Mouse (Mus musculus) megakaryocyte, adult 5-6 weeks (primary cell): ENCODE measurements at regions not wholly inside any gene's neighbourhood (a gene's known extent, or its start where the extent isn't known, plus 50 kb on each side); places are given as distances from the start of the nearest gene placed in this dataset.

Experiments
- ATAC-seq: 2 replicates; pipeline ENCODE4 v1.8.0; 2016; ENCODE audit warnings: mild to moderate bottlenecking, inconsistent platforms; ENCODE audit not compliant: poor library complexity, severe bottlenecking

DNA sequence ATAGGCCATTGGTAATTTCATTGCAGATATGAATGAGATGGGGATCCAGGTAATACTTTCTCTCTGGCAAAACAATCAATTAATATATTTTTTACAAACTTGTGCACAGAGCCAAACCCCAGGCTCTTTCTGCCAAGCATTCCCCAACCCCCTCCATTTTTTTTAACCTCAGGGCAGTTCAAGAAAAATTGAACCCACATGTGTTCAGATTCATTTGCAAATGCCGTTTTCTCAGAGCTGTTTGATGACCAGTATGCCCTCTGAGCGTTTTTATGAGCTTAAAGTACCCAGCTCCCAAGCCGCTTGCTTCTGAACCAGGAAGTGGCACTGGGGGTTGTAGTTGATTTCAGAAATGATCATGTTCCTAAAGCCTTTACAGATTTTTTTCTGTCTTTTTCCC is 611.4 kb upstream of the Clint1 start:
- no peak for ATAC-seq

DNA sequence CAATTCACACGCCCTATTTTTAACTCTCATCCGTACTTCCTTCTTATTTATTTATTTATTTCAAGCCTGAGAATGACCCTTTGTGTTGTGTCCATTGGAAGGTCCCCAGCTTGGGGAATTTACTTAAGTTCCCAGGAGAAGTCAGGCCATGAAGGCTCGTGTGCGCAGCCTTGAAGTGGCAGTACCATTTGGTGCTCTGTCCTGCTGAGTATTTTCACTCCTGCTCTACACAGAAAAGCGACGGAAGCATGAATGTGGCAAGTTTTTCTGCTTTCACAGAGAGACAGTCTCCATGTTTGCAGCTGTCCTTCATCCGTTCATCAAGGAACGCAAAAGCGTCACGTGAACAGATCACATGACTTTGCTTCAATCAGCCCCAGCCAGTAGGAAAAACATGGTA is 610.2 kb upstream of the Clint1 start:
- no peak for ATAC-seq

DNA sequence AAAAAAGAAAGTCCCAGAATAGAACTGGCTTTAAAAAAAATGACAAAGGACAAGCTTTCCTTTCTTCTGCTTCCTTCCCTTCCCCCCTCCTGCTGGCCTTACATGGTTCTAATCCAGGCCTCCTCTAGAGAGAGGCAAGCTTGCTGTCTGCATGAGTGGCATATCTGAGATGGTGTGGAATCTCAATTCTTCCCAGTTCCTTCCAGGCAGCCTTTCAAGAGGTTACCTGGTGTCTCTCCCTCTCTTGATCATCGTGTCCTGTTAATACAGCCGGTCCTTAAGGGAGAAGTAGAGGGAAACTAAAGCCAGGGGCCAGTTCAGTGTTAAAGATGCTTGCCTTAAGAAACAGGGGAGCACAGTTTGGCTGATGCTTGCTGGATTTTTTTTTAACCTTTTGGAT is 607.1 kb upstream of the Clint1 start:
- no peak for ATAC-seq

DNA sequence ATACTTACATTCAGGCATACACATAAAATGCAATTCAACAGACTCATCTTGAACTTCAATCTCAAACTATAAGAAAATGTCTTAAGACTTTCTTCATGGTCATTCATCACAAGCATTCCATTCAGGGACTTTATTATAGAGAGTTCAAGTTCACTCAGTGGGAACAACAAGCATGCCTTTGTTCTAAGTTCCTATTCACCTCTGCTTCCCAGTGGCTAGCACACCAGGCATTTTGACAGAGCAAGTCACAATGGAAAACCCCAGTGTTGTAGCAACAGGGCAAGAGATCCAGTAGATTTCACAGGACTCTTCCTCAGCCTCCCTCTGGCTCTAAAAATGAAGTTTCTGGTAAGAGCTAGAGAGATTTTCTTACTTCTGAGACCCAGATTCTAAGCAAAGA is 595.8 kb upstream of the Clint1 start:
- ATAC-seq, result no peak

DNA sequence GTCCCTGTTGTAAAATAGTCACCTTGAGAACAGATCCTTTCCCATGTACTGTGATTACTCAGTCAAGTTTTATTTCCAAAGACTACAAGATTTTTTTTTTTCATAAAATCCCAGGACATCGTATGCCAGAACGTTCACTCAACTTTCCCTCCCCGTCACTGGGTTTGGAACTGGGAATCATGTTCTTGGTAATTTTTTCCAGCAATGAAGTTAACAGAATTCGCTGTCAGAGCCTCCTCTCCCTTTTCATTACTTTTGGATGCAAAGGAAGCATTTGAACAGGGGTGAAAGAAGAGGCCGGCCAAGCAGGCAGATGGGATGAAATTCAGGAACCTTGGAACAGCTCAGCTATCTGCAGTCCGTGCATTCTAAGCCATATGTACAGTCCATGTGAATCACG is 589.7 kb upstream of the Clint1 start:
- no peak for ATAC-seq

DNA sequence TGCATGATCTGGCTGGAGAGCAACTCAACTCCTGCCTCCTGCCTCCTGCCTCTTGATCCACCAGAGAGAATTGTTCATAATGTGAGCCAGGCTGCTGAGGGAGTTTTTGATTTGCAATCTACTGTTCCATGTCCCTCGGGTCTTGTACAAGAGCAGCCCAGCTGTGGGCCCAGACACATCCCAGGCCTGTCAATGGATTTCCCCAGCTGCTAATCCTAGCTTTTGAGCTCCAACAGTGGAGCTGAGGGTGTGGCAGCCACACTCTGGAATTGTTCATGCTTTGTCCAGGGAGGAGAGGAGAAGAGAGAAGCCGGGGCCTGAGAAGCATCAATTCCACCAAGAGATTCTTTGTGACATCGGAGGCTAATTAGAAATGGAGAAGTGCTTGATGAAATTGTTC is 587.9 kb upstream of the Clint1 start:
- no peak for ATAC-seq

DNA sequence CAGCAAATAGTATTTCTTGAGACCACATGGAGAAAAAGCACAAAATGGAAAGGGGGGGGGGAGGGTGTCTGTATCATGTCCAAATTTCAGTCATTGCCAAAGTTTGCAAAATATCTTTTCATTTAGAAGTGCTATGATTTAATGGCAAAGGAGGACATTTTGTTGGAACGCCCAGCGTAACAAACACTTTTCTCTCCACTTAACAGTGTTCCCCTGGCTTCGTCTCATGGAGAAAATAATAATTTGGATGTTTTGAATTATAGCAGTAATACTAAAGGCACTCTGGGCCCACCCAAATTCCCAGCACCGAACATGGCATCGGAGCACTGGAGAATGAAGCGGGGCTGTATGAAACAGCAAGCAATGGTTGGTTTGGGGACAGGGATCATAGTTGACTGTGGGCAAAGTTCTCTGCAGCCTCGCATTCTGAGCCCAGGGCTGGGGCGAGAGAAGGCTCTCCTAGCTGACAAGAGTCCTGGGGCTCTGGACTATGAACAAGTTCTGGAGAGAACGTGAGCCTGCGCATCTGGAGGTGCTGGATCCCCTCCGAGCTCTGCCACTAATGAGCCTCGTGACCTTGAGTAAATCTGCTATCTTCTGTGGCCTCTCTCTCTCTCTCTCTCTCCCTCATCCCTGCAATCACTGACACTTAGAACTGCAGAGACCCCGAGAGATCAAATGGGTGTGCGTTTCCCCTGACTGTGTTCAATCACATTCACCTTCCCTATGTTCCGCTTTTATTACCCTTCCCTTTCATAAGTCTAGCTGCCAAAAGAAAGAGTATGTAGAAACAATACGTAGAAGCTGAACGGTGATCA is 586.5 kb upstream of the Clint1 start:
- ATAC-seq, result no peak

DNA sequence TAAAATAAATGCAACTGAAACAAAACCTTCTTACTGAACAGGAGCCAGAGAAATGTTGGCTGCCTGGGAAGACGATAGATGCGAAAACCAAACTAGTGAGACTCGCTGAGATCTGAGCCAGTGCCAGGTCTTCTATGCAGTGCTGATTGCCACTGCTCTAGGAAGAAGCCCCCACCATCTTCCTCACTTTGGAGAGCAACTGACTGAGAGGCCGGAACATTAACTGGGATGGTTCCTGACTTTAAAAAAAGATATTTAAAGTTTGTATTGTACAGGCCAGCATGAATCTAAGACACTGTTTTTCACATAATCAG is 585.9 kb upstream of the Clint1 start:
- no peak for ATAC-seq

DNA sequence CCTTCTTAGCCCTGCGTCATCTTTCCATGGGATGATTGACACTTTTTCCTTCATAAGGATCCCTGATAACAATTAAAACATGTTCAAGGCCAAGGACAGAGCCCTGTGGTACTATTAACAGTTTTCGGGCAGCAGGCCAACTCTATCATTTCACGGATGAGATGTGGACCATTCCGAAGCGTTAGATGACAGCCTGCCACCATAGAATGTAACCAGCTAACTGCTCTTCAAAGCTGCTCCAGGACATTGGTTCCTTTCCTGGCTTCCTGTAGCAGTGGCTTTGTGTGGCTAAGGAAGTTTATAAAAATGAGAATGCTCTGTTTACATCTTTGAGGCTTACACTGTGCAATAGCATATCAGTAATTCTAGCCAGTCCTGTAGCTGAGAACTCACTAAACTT is 582.6 kb upstream of the Clint1 start:
- no peak for ATAC-seq

DNA sequence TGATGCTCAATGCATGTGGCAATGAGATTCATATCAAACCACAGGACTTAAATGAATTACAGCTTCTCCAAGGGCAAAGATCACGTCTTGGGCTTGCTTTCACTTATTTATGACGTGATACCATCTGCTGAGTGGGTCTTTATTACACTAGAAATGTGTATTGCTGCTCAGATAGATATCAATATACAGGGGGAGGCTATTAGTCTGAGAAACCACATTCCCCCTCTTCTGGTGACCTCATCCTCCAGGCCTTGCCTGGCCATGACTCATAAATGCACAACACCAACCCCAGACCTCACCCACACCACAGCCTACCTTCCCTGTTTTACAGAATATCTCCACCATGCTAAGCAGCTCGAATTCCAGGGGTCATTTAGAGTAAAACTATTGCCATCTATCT is 580.6 kb upstream of the Clint1 start:
- no peak for ATAC-seq

DNA sequence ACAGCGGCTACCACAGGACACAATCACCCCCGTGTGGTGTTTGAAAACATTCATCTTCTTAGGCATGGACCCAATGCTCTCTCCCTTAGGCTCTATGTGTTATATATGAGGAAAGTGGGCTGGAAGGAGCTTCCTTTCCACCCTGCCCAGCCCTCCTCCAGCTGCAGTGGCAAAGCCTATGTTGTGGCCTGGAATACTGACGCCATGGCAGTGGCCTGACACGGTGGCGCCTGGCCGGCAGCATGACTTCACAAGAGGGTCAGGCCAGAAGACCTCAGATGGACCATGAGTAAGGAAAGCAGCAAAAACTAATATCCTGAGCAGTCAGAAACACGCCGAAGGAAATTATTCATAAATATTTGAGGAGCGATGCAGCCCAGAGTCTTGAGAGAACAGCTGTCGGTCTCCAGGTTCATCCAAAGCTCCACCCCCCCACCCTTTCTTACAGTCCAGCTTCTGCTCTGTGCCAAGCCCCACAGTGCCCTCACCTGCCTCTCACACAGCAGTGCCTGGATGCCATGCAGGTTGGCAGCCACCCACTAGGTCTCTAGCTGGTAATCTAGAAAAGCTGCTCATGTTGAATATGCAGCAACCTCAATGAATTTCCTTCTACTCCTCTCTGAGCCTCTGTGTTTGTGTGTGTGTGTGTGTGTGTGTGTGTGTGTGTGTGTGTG is 577.3 kb upstream of the Clint1 start:
- ATAC-seq, result no peak

DNA sequence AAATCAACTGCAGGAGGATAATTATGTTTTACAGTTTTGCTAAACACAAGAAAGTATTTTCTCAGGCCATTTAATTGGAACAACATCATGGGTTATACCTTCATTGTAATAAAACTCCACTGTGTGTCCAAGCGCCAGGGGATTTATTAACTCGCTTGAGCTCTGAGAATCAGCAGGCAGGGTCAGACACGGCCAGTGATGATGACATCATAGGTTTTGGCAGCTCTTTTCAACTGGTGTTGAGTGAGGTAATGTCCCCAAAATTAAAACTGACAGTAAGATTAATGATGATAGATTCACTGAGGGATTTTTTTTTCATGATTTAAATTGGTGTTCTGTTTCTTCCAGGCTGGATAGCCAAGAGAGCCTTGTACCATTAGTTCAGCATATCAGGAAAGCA is 576.7 kb upstream of the Clint1 start:
- no peak for ATAC-seq

DNA sequence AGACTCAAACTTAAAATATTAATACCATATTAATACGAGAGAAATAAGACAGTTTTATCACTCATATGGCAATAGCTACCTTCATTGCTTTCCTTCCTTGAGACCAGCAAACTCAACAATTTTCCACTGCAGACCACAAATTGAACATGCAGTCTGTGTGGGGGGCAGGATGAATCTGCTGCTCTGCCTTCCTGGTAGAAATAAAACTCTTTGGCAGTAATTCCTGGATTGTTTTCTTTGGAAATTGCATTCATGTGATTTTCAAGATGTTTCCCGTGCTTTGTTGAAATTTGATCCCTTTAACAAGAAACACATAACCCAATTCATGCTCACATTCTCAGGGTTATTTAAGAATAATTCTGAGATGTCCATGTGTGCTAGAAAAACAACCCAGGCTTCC is 555.1 kb upstream of the Clint1 start:
- ATAC-seq, result no peak

DNA sequence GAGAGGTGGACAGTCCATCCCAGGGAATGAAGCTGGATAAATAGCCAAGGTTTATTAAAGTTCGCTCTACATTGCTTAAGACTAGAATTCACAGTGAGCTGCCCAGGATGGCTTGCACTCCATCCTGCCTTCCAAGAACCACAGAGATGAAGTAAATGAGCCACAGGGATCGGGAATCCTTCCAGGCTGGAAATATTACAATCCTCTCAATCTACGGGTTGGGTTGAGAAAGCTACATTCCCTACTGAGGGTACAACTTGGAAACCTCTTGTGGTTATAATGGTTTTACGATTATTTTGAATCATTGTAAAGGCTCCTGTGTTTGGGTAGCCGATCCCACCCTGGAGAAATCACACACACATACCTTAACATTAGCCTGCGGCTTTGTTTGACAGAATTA is 539.9 kb upstream of the Clint1 start:
- no peak for ATAC-seq

DNA sequence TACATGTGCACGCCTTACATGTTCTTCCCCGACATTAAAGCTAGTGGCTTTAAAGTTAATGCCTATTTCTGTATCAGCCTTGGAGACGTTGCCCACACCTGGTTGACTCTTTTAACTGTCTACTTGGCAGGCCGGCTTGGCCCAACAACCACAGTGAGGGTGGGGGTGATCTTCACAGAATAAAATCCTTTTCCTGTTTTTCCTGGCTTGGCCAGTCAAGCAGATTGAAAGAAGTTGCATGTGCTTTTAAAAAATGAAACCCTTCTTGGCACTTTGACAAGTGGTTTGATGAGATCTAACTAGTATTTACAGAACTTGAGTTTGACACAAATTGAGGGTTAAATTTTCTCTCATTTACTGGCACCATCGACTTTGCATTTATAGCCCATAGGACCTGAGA is 528.1 kb upstream of the Clint1 start:
- ATAC-seq, result no peak

DNA sequence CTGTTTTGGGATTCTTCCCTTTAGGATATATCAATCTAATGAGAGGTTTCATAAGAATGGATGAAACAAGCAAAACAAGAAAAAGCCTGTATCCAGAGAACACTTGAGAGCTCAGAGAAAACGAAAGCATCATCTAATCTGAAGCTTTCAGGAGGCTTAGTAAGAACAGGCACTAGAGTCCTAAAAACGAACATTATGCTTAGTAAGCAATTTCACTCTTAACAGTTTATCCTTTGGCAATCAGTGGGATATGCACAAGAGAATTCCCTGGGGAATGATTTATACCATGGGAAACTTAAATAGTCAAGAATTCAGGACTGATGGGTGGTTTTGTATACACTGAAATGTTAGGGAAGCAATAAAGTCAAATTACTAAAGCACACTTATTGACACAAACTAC is 521.5 kb upstream of the Clint1 start:
- ATAC-seq, result no peak

DNA sequence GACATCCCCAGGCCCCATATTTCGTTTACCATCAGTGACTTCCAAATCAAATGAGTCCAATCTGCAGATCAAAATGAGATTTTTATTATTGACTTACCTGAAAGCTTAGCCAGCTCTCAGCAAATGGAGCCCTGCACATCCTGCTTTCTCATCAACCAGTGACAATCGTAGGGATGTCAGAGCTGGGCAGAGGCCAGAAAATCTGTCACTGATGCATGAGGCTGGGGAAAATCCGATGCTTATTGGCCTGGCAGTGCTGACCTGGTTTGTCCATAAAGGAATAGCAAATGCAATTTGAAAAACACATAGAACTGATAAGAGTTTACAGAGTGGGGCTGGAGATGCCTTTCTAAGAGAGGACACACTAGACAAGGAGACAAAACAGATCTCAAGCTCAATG is 518.1 kb upstream of the Clint1 start:
- no peak for ATAC-seq

DNA sequence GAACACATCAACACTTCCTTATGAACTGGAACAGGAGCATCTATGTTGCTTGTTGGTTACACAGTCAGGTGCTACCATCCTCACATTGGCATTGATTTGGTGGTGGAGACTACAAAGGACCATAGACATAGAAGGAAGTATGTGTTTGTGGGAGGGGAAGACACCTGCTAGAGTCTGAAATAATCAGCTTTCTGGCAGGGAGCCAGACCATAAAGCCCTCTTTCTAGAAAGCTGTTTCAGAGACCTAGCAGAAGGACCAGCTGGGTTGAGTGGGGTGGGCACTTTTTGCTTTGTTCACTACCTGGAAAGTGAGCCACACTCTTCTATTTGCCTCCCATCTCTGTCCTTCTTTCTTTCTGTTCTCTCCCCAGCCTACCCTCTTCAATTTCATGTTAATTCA is 502.5 kb upstream of the Clint1 start:
- ATAC-seq, result no peak

DNA sequence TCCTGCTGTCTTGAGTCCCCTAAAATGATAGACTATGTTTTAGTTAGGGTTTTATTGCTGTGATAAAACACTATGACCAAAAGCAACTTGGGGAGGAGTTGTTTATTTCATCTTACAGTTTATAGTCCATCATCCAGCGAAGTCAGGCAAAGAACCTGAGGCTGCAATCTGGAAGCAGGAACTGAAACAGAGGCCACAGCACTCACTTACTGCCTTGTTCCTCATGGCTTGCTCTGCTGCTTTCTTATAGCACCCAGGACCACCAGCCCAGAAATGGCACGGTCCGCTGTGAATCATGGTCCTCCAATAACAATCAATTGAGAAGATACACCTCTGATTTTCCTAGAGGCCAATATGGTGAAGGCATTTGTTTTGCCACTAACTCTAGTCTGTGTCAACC is 486.5 kb upstream of the Clint1 start:
- no peak for ATAC-seq

DNA sequence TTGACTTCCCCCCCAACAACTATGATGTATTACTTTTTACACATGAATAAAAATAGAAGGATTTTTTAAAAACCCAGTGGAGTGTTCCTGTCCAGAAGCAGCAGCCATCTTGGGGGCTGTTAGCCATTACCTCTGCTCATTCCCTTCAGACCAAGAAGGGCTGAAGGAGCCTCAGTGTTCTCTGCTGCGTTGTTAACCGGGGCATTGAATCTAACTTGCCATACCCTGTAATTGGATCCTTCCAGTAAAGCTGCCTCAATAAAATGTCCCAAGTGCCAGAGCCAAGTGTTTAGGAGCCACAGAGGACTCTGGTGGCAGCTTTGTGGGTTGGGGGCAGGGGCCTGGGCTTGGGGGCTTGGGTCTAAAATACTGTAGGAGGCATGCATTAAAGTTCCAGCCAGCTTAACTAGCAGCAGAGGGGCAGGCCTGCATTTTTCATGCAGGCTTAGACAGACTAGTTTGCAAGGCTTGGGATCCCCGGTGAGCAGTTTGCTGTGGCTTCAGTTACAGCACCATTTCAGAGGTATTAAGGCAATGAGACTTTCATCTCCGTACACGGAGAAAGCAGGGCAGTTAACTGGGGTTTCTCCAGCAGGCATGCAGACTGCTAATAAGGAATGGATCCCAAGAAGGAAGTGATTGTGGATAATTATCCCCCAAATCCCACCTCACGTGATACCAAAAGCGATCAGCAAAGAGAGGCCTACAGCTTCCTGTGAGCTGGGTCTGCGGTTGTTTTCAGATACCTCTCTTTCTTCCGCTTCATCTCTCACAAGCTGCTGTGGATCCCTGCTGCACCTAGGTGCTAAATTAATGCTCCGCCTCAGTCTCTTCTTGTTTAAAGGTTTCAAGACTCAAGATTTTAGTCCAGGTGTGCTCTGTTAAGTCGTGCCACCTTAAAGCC is 462.4 kb upstream of the Clint1 start:
- no peak for ATAC-seq

DNA sequence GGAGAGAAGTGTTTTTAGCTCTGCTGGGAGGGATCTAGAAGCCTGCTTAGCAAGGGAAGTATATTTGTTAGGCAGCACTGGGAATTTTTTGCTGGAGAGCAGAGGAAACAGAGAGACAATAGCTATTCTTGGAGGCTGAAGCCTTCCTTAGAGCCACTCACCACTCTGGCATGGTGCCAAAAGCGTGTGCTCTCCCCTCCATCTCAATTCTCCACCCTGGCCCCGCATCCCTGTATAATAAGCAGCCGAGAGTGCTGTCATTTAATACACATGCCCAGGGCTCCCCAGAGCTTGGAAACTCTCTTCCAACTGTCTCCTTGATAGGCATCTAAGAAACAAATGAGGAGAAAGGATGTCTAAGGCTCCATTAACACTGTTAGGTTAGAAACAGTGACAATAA is 455.8 kb upstream of the Clint1 start:
- no peak for ATAC-seq

DNA sequence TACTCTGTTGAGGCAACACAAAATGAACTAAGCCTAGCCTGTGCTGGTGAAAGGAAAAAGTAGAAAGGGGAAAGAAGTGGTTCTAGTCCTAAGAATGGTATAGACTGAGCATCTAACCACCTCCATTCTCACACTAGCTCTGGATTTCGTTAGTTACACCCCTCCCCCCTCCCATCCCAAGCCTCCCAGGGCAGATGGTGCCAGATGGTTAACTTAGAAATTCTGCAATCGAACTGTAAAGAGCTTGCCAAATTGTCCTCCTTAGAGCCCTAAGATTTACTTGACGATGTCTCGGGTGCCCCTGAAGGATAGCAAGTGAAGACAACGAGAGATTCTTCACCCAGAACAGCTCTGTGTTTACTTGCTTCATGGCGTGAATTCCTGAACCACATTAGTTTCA is 453.7 kb upstream of the Clint1 start:
- ATAC-seq, result no peak
